Mouse (Mus musculus) liver, embryonic 15.5 days (tissue): Measurements from ENCODE around the gene Rho. TPM values are rescaled to one million over a fixed set of nuclear protein-coding genes. Genes with fewer than 3 reads are reported as not detected.

Source experiments
- ATAC-seq: fragments of 200-750 bp; cut with Nextera tagmentation; 2 replicates; pipeline ENCODE4 v1.8.0; 2017; ENCODE audit warnings: moderate number of reproducible peaks, mild to moderate bottlenecking, moderate library complexity; ENCODE audit not compliant: insufficient read depth
- H3K27ac ChIP-seq: fragments of 300-500 bp; sonication (generic); replicated peaks from 2 replicates; pipeline ENCODE4 v1.5.1; 2015; ENCODE audit warnings: mild to moderate bottlenecking, inconsistent platforms
- H3K27me3 ChIP-seq: fragments of 300-500 bp; sonication (generic); 2 replicates; pipeline ENCODE4 v1.6.1; 2015; ENCODE audit warnings: mild to moderate bottlenecking, inconsistent platforms
- H3K36me3 ChIP-seq: fragments of 300-500 bp; sonication (generic); replicated peaks from 2 replicates; pipeline ENCODE4 v1.6.1; 2015; ENCODE audit warnings: moderate library complexity, mild to moderate bottlenecking, inconsistent platforms
- H3K4me1 ChIP-seq: fragments of 300-500 bp; sonication (generic); replicated peaks from 2 replicates; pipeline ENCODE4 v1.6.1; 2015; ENCODE audit warnings: inconsistent platforms
- H3K4me2 ChIP-seq: fragments of 300-500 bp; sonication (generic); 2 replicates; pipeline ENCODE4 v1.6.1; 2015; ENCODE audit warnings: moderate library complexity, mild to moderate bottlenecking, inconsistent platforms
- H3K4me3 ChIP-seq: fragments of 300-500 bp; sonication (generic); replicated peaks from 2 replicates; pipeline ENCODE4 v1.5.1; 2015; ENCODE audit warnings: mild to moderate bottlenecking, inconsistent platforms
- H3K9ac ChIP-seq: fragments of 300-500 bp; sonication (generic); 2 replicates; pipeline ENCODE4 v1.6.1; 2015; ENCODE audit warnings: moderate library complexity, mild to moderate bottlenecking, inconsistent platforms
- H3K9me3 ChIP-seq: fragments of 300-500 bp; sonication (generic); replicated peaks from 2 replicates; pipeline ENCODE4 v1.6.1; 2016; ENCODE audit warnings: inconsistent platforms
- whole genome bisulfite sequencing: fragments of 180-500 bp; shearing (Covaris S2); methylation state at CpG from one replicate; pipeline ENCODE4 v1.1.7; 2015; ENCODE audit warnings: mixed read lengths; ENCODE audit not compliant: insufficient replicate concordance; 5-methylcytosine and 5-hydroxymethylcytosine counted together
- polyA plus RNA-seq: library from polyadenylated mRNA; unstranded; fragments of >200 nt; fragmentation: Nextera tagmentation; extraction: Ambion mirVana; gene quantifications from 2 replicates; pipeline ENCODE4 v1.2.1, GENCODE M21; 2015

Rho gene
- polyA plus RNA-seq = not detected in 2 replicates

GRCm38 (mm10) chr6:115931639-115932038 lies at the start of gene Rho:
TSS of gene Rho (plus strand) at chr6:115931748.
- 80% methylated on average over 14 of the region's 14 CpGs for WGBS
- Histone ChIP-seq H3K9me3 (no peaks in the 10 kb centered on the region), H3K9ac (no peak within 1 kb of the TSS), H3K4me3 (no peak within 1 kb of the TSS), H3K36me3 (no peaks in the 10 kb centered on the region), H3K27me3 (no peaks in the 10 kb centered on the region), H3K27ac (no peak within 1 kb of the TSS), H3K4me1 (no peaks in the 10 kb centered on the region), H3K4me2 (no peak within 1 kb of the TSS)
- no peak for ATAC-seq

DNA sequence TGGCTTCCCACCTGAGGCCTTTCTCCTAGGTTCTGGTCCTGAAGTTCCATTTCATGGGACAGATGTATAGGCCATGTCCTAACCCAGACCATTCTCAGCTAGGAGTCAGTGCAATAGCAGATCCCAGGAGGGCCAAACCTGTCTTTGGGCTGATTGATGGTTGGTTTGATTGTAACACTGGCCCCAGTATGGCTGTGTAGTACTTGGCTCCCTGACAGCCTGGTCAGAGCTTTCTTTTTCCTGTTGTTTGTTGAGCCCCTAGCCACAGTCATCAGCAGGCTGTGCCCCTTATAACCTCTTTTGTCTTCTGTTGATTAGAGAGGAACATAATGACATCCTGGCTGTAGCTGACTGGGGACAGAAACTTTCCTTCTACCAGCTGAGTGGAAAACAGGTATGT lies 47.5 kb upstream of the Rho start:
- 0 out of 2 replicates have a peak, but pooled peaks cover 3% of the 10 kb centered on the region for H3K36me3 ChIP-seq
- peaks cover 7% of the 10 kb centered on the region for H3K4me1 ChIP-seq
- peak; percentile 22 for ATAC-seq
- no peaks in the 10 kb centered on the region for H3K9me3 ChIP-seq
- H3K4me3 ChIP-seq = no peak overlapping the region
- no peaks in the 10 kb centered on the region for H3K27me3 ChIP-seq
- H3K27ac ChIP-seq = no peak overlapping the region
- H3K9ac ChIP-seq = no peak overlapping the region
- H3K4me2 ChIP-seq = no peak overlapping the region

DNA sequence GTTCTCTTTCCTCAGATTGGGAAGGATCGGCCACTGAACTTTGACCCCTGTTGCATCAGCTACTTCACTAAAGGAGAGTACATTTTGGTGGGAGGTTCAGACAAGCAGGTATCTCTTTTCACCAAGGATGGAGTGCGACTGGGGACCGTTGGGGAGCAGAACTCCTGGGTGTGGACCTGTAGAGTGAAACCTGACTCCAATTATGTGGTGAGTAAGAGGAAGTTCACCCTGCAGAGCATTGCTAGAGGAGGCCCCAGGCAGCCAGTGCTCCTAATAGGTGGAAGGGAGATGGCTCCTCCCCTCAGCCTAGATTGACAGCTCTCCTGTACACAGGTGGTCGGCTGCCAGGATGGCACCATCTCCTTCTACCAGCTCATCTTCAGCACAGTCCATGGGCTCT lies 44.7 kb upstream of the Rho start:
- Histone ChIP-seq H3K9me3 (no peaks in the 10 kb centered on the region), H3K36me3 (0 out of 2 replicates have a peak, but pooled peaks cover 3% of the 10 kb centered on the region), H3K4me2 (no peak overlapping the region), H3K9ac (no peak overlapping the region), H3K27me3 (no peaks in the 10 kb centered on the region), H3K4me1 (peaks cover 7% of the 10 kb centered on the region), H3K4me3 (no peak overlapping the region), H3K27ac (no peak overlapping the region)
- 0 out of 2 replicates have a peak, but pooled peaks have one; percentile 18 for ATAC-seq
- whole genome bisulfite sequencing = 29% methylated on average over 4 of the region's 4 CpGs

DNA sequence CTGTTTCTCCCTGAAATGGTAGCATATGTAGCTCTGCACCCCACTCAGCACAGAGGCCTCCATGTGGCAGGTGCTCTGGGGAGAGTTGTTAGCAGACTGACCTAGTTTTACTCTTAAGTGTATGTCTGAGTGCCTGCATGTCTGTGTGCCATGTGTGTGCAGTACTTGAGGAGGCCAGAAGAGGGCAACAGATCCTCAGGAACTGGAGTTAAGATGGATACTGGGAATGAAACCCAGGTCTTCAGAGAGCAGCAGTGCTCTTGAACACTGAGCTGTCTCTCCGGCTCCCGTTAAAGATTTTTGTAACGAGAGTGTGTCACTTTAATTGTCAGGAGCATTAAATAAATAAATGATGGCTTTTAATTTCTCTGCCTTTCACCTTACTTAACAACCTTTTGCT lies 43.3 kb upstream of the Rho start:
- H3K27me3 ChIP-seq = no peaks in the 10 kb centered on the region
- no peak overlapping the region for H3K27ac ChIP-seq
- WGBS = 78% methylated on average over 3 of the region's 3 CpGs
- no peak for ATAC-seq
- H3K9ac ChIP-seq = no peak overlapping the region
- H3K4me2 ChIP-seq = no peak overlapping the region
- 0 out of 2 replicates have a peak, but pooled peaks cover 3% of the 10 kb centered on the region for H3K36me3 ChIP-seq
- no peaks in the 10 kb centered on the region for H3K9me3 ChIP-seq
- no peak overlapping the region for H3K4me3 ChIP-seq
- peaks cover 7% of the 10 kb centered on the region for H3K4me1 ChIP-seq

GRCm38 (mm10) chr6:115890601-115891000 lies 40.9 kb upstream of the Rho start:
- no peak overlapping the region for H3K4me2 ChIP-seq
- H3K4me1 ChIP-seq = peaks cover 7% of the 10 kb centered on the region
- no peak overlapping the region for H3K9ac ChIP-seq
- H3K9me3 ChIP-seq = no peaks in the 10 kb centered on the region
- no peak for ATAC-seq
- H3K4me3 ChIP-seq = no peak overlapping the region
- 0 out of 2 replicates have a peak, but pooled peaks cover 3% of the 10 kb centered on the region for H3K36me3 ChIP-seq
- no peaks in the 10 kb centered on the region for H3K27me3 ChIP-seq
- no peak overlapping the region for H3K27ac ChIP-seq
- WGBS = 72% methylated on average over 8 of the region's 8 CpGs

- no peak overlapping the region for H3K27ac ChIP-seq
- WGBS = 72% methylated on average over 6 of the region's 6 CpGs
Measured at GRCm38 (mm10) chr6:115891061-115891460, 40.5 kb upstream of the Rho start.

DNA sequence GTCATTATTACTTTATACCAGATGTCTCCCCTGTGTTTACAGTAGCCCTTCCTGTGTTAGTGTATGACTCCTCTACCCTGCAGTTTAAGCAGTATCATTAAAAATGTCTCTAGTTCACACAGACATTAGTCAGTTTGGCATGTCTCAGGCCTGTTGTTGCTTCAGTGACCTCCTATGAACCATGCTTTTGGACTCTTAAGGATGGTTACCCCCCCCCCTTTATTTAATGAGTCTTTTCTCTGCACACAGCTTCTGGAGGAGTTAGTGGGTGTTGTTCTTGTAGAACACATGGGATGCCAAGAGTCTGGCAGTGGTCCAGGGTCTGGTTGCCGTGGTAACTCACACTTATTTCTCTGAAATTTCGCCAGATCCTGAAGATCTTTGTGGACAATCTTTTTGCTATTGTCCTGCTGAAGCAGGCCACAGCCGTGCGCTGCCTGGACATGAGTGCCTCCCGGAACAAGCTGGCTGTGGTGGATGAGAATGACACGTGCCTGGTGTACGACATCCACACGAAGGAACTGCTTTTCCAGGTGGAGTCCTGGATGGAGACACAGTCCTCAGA lies 40.0 kb upstream of the Rho start:
- H3K27ac ChIP-seq = no peak overlapping the region
- H3K4me3 ChIP-seq = no peak overlapping the region
- H3K9ac ChIP-seq = no peak overlapping the region
- 62% methylated on average over 8 of the region's 8 CpGs for WGBS
- peaks cover 5% of the 10 kb centered on the region for H3K4me1 ChIP-seq
- H3K36me3 ChIP-seq = 0 out of 2 replicates have a peak, but pooled peaks cover 3% of the 10 kb centered on the region
- no peak for ATAC-seq
- H3K9me3 ChIP-seq = no peaks in the 10 kb centered on the region
- H3K27me3 ChIP-seq = no peaks in the 10 kb centered on the region
- H3K4me2 ChIP-seq = no peak overlapping the region

More at GRCm38 (mm10) chr6:115891061-115891460, 40.5 kb upstream of the Rho start:
- Histone ChIP-seq H3K9ac (no peak overlapping the region), H3K4me1 (peaks cover 7% of the 10 kb centered on the region), H3K4me2 (no peak overlapping the region), H3K4me3 (no peak overlapping the region), H3K9me3 (no peaks in the 10 kb centered on the region), H3K27me3 (no peaks in the 10 kb centered on the region), H3K36me3 (0 out of 2 replicates have a peak, but pooled peaks cover 3% of the 10 kb centered on the region)
- ATAC-seq = no peak

GRCm38 (mm10) chr6:115892363-115892762 lies 39.2 kb upstream of the Rho start:
- no peak overlapping the region for H3K9ac ChIP-seq
- 58% methylated on average over 3 of the region's 3 CpGs for WGBS
- H3K27me3 ChIP-seq = no peaks in the 10 kb centered on the region
- 0 out of 2 replicates have a peak, but pooled peaks cover 3% of the 10 kb centered on the region for H3K36me3 ChIP-seq
- H3K4me1 ChIP-seq = no peaks in the 10 kb centered on the region
- no peak overlapping the region for H3K4me3 ChIP-seq
- H3K4me2 ChIP-seq = no peak overlapping the region
- no peak overlapping the region for H3K27ac ChIP-seq
- ATAC-seq = no peak
- no peaks in the 10 kb centered on the region for H3K9me3 ChIP-seq

DNA sequence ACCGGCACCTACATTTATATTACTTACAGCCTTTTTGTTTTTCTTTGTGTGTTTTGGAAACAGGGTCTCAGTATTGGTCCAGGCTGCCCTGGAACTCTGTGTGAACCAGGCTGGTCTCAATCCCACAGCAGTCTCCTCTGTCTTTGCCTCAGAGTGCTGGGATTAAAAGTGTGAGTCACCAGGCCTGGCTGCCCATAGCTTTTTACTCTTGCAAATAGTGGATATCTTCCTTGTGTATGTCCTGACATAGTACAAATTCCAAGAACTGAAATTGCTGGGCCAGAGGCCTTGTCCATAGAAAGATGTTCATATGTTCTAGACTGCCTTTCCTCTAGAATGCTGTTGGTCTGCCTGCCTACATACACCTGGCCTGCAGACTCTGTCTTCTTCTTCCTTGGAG lies 35.2 kb upstream of the Rho start:
- Histone ChIP-seq H3K27ac (no peak overlapping the region), H3K4me1 (0 out of 2 replicates have a peak, but pooled peaks cover 1% of the 10 kb centered on the region), H3K9me3 (no peaks in the 10 kb centered on the region), H3K9ac (no peak overlapping the region), H3K4me2 (no peak overlapping the region), H3K36me3 (no peaks in the 10 kb centered on the region), H3K27me3 (no peaks in the 10 kb centered on the region), H3K4me3 (no peak overlapping the region)
- WGBS = 63% methylated on average over 1 of the region's 1 CpGs
- no peak for ATAC-seq

- 17% methylated on average over 4 of the region's 4 CpGs for WGBS
- no peak for ATAC-seq
Measured at GRCm38 (mm10) chr6:115897117-115897516, 34.4 kb upstream of the Rho start.

DNA sequence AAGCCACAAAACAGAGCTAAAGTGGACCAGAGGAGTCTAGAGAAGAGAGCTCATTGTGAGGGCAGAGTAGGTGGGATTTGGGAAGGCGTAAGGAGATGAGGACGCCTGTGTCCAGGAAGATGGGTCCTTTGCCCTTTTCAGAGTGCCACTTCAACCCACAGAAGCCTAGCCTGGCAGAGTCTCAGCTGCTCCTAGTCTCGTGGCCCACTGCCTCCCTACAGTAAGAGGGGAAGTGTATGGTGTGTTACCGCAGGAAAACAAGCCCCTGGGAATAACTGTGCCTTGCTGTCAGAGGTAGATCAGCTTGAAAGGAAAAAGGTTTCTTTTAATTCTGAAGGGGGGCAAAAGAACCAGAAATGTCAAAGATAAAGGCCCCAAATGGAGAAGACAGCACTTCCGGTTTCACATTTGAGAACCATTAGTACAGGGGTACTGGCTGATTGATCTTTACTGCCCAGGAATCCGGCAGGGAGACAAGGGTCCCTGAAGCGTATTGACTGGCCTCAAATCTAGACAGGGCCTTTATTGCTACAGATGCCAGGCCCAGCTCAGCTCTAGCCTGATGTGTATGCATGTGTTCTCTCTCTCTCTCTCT lies 33.5 kb upstream of the Rho start:
- no peak overlapping the region for H3K4me3 ChIP-seq
- no peaks in the 10 kb centered on the region for H3K36me3 ChIP-seq
- H3K4me1 ChIP-seq = 0 out of 2 replicates have a peak, but pooled peaks cover 4% of the 10 kb centered on the region
- no peaks in the 10 kb centered on the region for H3K27me3 ChIP-seq
- WGBS = 49% methylated on average over 7 of the region's 7 CpGs
- H3K4me2 ChIP-seq = no peak overlapping the region
- H3K9me3 ChIP-seq = no peaks in the 10 kb centered on the region
- H3K9ac ChIP-seq = no peak overlapping the region
- no peak for ATAC-seq
- no peak overlapping the region for H3K27ac ChIP-seq

More at GRCm38 (mm10) chr6:115897117-115897516, 34.4 kb upstream of the Rho start:
- no peaks in the 10 kb centered on the region for H3K27me3 ChIP-seq
- no peak overlapping the region for H3K27ac ChIP-seq
- 0 out of 2 replicates have a peak, but pooled peaks cover 4% of the 10 kb centered on the region for H3K4me1 ChIP-seq
- H3K9ac ChIP-seq = no peak overlapping the region
- no peaks in the 10 kb centered on the region for H3K36me3 ChIP-seq
- no peak overlapping the region for H3K4me3 ChIP-seq
- no peak overlapping the region for H3K4me2 ChIP-seq
- H3K9me3 ChIP-seq = no peaks in the 10 kb centered on the region
